Mouse (Mus musculus): ENCODE results near the gene Cxcl12. TPM values are rescaled to one million over a fixed set of nuclear protein-coding genes. Genes with fewer than 3 reads are reported as not detected.
A peak's percentile ranks its signal among the peaks of the same experiment; 100 is the strongest.

The Cxcl12 gene
- polyA plus RNA-seq, 1 experiment from 2014 or later, result 57.9 TPM

- 58% methylated on average over 16 of the region's 16 CpGs for WGBS (ENCODE audit: insufficient replicate concordance)
- Histone ChIP-seq H3K4me1 (no peaks in the 10 kb centered on the region), H3K27me3 (replicated peaks) (no peaks in the 10 kb centered on the region; the same call in 1 of the 2 replicates), H3K9ac (no peak overlapping the region), H3K4me2 (no peak overlapping the region), H3K9me3 (replicated peaks) (no peaks in the 10 kb centered on the region), H3K4me3 (no peak overlapping the region), H3K27ac (no peak overlapping the region), H3K36me3 (no peaks in the 10 kb centered on the region)
- ATAC-seq, result no peak
These were observed 8.3 kb upstream of the Cxcl12 start for GRCm38 (mm10) chr6:117159710-117160690.

GRCm38 (mm10) chr6:117163486-117163885 is 4.8 kb upstream of the Cxcl12 start:
- no peaks in the 10 kb centered on the region for H3K9me3 ChIP-seq (replicated peaks)
- H3K9ac ChIP-seq, result no peak overlapping the region
- peaks cover 32% of the 10 kb centered on the region for H3K27me3 ChIP-seq (replicated peaks)
- H3K27ac ChIP-seq, result no peak overlapping the region
- H3K36me3 ChIP-seq, result no peaks in the 10 kb centered on the region
- H3K4me3 ChIP-seq, result no peak overlapping the region
- ATAC-seq, result no peak
- H3K4me1 ChIP-seq, result no peaks in the 10 kb centered on the region
- no peak overlapping the region for H3K4me2 ChIP-seq
- 58% methylated on average over 5 of the region's 5 CpGs for WGBS (ENCODE audit: insufficient replicate concordance)

- WGBS (ENCODE audit: insufficient replicate concordance), result 7% methylated on average over 16 of the region's 16 CpGs
- Histone ChIP-seq H3K27ac (no peak overlapping the region), H3K9me3 (replicated peaks) (no peaks in the 10 kb centered on the region), H3K4me1 (0 out of 2 replicates have a peak, but pooled peaks cover 5% of the 10 kb centered on the region), H3K4me3 (no peak overlapping the region), H3K27me3 (replicated peaks) (peaks cover 65% of the 10 kb centered on the region), H3K9ac (no peak overlapping the region), H3K36me3 (no peaks in the 10 kb centered on the region), H3K4me2 (peak overlapping the region; percentile 0; the same call in 1 of the 2 replicates)
- ATAC-seq, result no peak
These were observed 1.5 kb upstream of the Cxcl12 start for GRCm38 (mm10) chr6:117166581-117167425.

DNA sequence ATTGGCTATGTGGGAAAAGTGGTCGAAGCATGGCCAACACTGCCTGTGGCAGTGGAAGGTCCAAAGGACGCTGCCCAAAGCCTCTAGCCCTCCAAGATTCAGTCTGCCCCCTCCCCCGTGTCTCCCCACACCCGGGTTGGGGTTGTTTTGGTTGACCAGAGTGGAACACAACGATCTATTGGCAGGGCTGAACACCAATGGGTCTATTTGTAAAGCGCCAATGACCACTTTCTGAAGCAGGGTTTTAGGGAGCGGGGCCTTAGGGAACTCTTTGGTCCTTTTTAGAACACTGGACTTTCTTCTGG is 957 bp upstream of the Cxcl12 start:
- H3K4me1 ChIP-seq, result 0 out of 2 replicates have a peak, but pooled peaks cover 5% of the 10 kb centered on the region
- H3K4me2 ChIP-seq, result peak overlapping the region; percentile 0; the same call in 1 of the 2 replicates
- no peaks in the 10 kb centered on the region for H3K9me3 ChIP-seq (replicated peaks)
- peaks cover 71% of the 10 kb centered on the region for H3K27me3 ChIP-seq (replicated peaks)
- H3K27ac ChIP-seq, result no peak overlapping the region
- H3K4me3 ChIP-seq, result no peak overlapping the region
- 17% methylated on average over 7 of the region's 7 CpGs for WGBS (ENCODE audit: insufficient replicate concordance)
- no peak overlapping the region for H3K9ac ChIP-seq
- no peaks in the 10 kb centered on the region for H3K36me3 ChIP-seq
- no peak for ATAC-seq

DNA sequence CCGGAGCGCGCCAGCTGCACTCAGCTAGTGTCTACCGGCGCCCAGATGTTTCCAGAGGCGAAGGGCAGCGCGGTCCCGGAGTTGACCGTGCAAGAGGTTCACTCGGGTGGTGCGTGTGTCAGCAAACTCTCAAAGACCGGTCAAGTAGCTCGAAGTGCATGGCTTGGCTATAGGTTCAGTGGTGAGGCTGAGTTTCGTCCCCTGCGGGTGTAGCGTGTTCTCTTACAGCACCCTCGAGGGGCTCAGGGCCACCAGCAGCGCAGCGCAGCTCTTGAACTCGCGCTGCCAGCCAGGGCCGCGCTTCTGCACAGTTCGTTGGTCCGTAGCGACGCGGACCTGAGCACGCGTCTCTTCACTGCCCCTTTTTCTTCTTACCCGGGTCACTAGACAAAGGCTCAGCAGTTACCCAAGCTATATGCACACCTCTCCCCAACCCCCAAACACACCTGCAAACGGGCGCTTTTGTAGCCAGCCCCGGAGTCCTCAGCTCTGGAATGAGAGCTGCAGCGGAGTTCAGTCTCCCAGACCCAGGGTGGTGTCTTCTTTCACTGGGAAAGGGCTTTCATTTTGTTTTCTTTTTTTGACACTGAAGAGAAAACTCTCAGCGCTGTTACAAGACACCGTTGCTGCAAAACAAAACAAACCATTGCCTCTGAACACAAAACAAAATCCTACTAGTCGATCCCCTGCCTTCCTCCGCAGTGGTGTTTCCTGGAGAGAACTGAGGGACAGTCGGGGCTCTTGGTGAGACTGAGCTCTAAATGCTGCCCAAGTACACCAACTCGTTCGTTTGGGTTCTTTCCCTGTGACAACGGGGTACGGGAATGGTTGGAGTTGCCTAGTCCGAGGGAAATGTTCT is 945 bp downstream of the Cxcl12 start:
- Histone ChIP-seq H3K4me1 (peaks cover 16% of the 10 kb centered on the region; the same call in 1 of the 2 replicates), H3K9me3 (replicated peaks) (no peaks in the 10 kb centered on the region), H3K27me3 (replicated peaks) (peaks cover 85% of the 10 kb centered on the region), H3K4me3 (peak overlapping the region; percentile 59), H3K4me2 (peak overlapping the region; percentile 60), H3K9ac (peak overlapping the region; percentile 62), H3K27ac (peak overlapping the region; percentile 62), H3K36me3 (peaks cover 8% of the 10 kb centered on the region; the same call in 1 of the 2 replicates)
- no peak for ATAC-seq
- WGBS (ENCODE audit: insufficient replicate concordance), result 2% methylated on average over 46 of the region's 46 CpGs

DNA sequence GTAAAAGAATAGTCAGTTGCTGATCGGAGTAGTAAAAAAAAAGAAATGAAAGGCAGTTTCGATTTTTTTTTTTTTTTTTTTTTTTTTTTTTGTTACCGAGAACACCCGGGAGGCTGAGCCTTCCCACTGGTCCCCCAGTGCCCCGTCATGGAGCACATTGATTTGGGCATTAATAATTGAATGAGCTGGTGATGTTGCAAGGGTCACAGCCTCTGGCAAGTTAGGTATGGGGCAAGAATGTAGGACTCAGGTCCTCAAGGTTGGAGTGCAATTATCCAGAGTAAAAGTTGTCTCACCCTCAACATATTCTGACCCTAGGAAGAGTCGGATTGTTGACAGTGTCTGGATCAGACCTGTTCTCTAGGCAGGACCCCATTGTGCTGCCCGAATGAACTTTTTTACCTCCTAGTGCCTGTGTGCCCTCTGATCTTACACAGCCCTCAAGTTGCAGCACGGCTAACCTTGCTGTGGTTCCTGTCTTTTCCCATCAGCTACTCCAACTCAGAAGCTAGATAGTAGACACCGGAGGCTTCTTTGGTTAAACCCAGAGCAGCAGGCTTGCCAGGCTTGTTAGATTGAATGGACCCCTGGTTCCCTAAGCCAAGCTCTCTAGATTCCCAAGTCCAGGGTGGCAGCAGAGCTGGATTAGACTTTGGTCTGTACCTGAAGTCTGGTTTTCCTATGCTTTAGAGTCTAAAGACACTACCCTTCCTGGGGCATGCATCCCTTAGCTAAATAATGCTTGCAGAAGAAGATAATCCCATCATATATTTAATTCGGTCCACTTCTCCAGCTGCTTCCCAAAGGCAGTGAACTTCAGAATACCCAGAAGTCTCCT is 1.8 kb downstream of the Cxcl12 start:
- Histone ChIP-seq H3K4me2 (peak overlapping the region; percentile 60), H3K36me3 (peaks cover 12% of the 10 kb centered on the region; the same call in 1 of the 2 replicates), H3K4me1 (peaks cover 16% of the 10 kb centered on the region; the same call in 1 of the 2 replicates), H3K27me3 (replicated peaks) (peaks cover 85% of the 10 kb centered on the region), H3K9ac (peak overlapping the region; percentile 0; the same call in 1 of the 2 replicates), H3K4me3 (peak overlapping the region; percentile 59), H3K27ac (no peak overlapping the region), H3K9me3 (replicated peaks) (no peaks in the 10 kb centered on the region)
- 26% methylated on average over 10 of the region's 10 CpGs for WGBS (ENCODE audit: insufficient replicate concordance)
- no peak for ATAC-seq

DNA sequence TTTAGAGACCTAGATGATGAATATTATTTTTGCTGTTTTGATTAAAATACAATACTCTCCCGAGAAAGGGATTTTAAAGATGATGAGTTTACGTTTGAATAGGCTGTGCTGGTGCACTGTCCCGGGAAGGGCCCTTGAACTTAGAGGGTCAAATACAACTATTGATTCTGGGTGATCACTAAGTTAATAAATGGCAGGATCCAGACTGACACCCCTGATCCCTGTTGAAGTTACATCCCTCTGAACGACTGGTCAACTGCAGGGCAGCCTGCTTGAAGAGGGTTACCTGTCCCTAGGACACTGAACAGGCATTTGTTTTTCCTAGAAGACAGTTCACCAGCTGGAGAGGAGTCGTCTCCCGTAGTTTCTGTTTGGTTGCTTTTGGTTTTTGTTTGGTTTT is 4.0 kb downstream of the Cxcl12 start:
- no peaks in the 10 kb centered on the region for H3K9me3 ChIP-seq (replicated peaks)
- ATAC-seq, result no peak
- H3K27me3 ChIP-seq (replicated peaks), result peaks cover 68% of the 10 kb centered on the region
- 57% methylated on average over 6 of the region's 6 CpGs for WGBS (ENCODE audit: insufficient replicate concordance)
- peaks cover 28% of the 10 kb centered on the region; the same call in 1 of the 2 replicates for H3K36me3 ChIP-seq
- H3K27ac ChIP-seq, result no peak overlapping the region
- H3K4me3 ChIP-seq, result no peak overlapping the region
- H3K9ac ChIP-seq, result no peak overlapping the region
- H3K4me2 ChIP-seq, result 0 out of 2 replicates have a peak overlapping the region, but pooled peaks have one; percentile 1
- H3K4me1 ChIP-seq, result peaks cover 16% of the 10 kb centered on the region; the same call in 1 of the 2 replicates

DNA sequence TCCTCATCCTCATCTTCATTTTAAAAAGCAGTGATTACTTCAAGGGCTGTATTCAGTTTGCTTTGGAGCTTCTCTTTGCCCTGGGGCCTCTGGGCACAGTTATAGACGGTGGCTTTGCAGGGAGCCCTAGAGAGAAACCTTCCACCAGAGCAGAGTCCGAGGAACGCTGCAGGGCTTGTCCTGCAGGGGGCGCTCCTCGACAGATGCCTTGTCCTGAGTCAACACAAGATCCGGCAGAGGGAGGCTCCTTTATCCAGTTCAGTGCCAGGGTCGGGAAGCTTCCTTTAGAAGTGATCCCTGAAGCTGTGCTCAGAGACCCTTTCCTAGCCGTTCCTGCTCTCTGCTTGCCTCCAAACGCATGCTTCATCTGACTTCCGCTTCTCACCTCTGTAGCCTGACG is 5.5 kb downstream of the Cxcl12 start:
- Histone ChIP-seq H3K27me3 (replicated peaks) (peaks cover 52% of the 10 kb centered on the region), H3K27ac (no peak overlapping the region), H3K9me3 (replicated peaks) (no peaks in the 10 kb centered on the region), H3K36me3 (peaks cover 37% of the 10 kb centered on the region), H3K9ac (no peak overlapping the region), H3K4me2 (no peak overlapping the region), H3K4me1 (peaks cover 16% of the 10 kb centered on the region; the same call in 1 of the 2 replicates), H3K4me3 (no peak overlapping the region)
- no peak for ATAC-seq
- 17% methylated on average over 11 of the region's 11 CpGs for WGBS (ENCODE audit: insufficient replicate concordance)

GRCm38 (mm10) chr6:117175113-117175793 is 6.9 kb downstream of the Cxcl12 start:
- no peak overlapping the region for H3K4me3 ChIP-seq
- peaks cover 39% of the 10 kb centered on the region for H3K27me3 ChIP-seq (replicated peaks)
- peaks cover 16% of the 10 kb centered on the region; the same call in 1 of the 2 replicates for H3K4me1 ChIP-seq
- no peak overlapping the region for H3K9ac ChIP-seq
- no peaks in the 10 kb centered on the region for H3K9me3 ChIP-seq (replicated peaks)
- no peak for ATAC-seq
- H3K36me3 ChIP-seq, result peaks cover 43% of the 10 kb centered on the region
- H3K27ac ChIP-seq, result no peak overlapping the region
- no peak overlapping the region for H3K4me2 ChIP-seq
- 57% methylated on average over 2 of the region's 2 CpGs for WGBS (ENCODE audit: insufficient replicate concordance)

GRCm38 (mm10) chr6:117176406-117176805 is 8.1 kb downstream of the Cxcl12 start:
- Histone ChIP-seq H3K4me1 (peaks cover 12% of the 10 kb centered on the region; the same call in 1 of the 2 replicates), H3K4me2 (no peak overlapping the region), H3K27me3 (replicated peaks) (peaks cover 30% of the 10 kb centered on the region), H3K9ac (no peak overlapping the region), H3K27ac (no peak overlapping the region), H3K9me3 (replicated peaks) (no peaks in the 10 kb centered on the region), H3K36me3 (peaks cover 43% of the 10 kb centered on the region), H3K4me3 (no peak overlapping the region)
- WGBS (ENCODE audit: insufficient replicate concordance), result 26% methylated on average over 5 of the region's 5 CpGs
- no peak for ATAC-seq

All from liver, embryonic 12.5 days (tissue).